Mouse (Mus musculus): ENCODE results near the gene Pex11a.

Pex11a gene

DNA sequence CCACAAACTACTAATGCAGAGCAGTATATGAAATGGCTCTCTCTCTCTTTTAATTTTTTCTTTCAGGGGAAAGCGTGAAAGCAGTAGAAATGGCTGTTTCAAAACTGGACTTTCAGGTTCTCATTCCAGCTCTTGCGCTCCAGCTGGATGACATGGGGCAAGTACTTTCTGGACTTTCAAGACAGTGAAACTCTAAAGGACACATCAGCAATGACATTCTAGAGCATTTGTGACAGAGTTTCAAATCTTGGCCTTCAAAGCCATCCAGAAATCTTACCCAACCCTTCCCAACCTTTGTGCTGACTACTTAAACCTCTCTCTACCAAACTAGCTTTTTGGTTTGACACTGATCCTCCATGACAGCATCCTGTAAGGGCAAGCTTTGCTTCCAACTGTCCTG, 4.0 kb downstream of the Pex11a start:
- no peak for DNase-seq (ENCODE audit: low spot score)

GRCm38 (mm10) chr7:79736511-79736910, 6.4 kb downstream of the Pex11a start:
- no peak for DNase-seq (ENCODE audit: low spot score)

DNA sequence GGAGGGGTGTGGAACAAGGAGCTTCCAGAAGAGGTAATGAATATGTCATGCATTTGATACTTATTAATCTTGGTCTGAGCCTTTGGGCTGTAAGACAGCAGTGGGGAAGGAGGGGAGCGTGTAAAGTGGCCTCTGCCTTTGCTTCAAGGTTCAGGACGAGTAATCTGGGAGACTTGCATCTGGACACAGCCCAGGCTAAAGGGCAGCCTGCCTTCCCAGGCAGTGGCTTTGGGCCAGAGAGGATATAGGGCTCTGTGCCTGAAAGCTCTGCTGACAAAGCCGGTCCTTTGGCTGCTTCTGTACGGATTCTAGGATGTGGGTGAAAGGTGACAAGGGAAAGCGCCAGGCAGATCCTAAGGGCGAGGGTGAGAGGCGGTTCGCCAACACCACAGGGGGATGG, 8.4 kb downstream of the Pex11a start:
- no peak for DNase-seq (ENCODE audit: low spot score)

- DNase-seq (ENCODE audit: low spot score), result no peak
Observed at GRCm38 (mm10) chr7:79732622-79733021, 10.3 kb downstream of the Pex11a start, which contains the start of gene Plin1. Gene Plin1 (minus strand): TSS chr7:79732903.

- no peak for DNase-seq (ENCODE audit: low spot score)
Observed at GRCm38 (mm10) chr7:79731438-79731837, 11.5 kb downstream of the Pex11a start.

DNA sequence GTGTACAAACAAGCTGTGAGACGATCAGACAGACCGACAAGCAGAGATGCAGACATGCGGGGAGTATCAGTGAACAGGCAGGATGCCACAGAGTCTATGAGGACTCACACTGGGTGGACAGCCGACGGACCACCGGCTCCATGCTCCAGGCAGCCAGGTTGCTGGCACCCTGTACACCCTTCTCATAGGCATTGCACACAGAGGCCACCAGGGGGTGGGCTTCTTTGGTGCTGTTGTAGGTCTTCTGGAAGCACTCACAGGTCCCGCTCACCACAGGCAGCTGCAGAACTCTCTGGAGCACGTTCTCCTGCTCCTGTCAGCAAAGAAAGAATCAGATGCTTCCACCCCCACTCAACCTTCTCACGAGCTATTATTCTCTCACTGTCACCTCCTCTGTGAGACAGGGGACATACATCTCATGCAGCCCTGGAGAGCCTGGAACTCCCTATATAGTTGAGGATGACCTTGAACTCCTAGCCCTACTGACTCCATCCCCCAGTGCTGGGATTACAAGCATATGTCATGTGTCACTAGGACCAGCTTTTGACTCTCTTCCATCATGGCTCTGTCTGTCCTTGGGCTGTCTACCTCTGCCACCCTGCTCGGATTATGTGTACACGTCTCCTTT, 13.1 kb downstream of the Pex11a start:
- no peak for DNase-seq (ENCODE audit: low spot score)

- no peak for DNase-seq (ENCODE audit: low spot score)
Observed at GRCm38 (mm10) chr7:79729169-79729568, 13.8 kb downstream of the Pex11a start.

DNA sequence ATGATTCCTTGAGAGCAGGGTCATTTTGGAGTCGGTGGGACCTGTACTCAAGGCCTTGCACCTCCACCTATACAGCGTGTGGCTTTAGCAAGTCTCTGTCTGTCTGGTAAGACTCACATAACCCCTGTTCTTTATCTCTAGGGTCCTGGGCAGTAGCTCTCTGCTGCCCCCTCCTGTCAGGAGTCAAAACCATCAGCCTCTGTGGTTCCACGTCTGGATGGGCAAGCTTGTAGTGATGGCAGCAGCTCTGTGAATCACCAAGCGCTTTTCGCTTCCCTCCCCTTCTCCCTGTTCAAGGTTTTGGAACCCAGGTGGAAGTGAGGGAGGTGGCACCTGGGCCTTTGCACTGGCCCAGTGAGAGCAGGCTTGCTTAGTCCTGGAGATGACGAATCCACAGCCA, 14.7 kb downstream of the Pex11a start:
- DNase-seq (ENCODE audit: low spot score), result no peak

DNA sequence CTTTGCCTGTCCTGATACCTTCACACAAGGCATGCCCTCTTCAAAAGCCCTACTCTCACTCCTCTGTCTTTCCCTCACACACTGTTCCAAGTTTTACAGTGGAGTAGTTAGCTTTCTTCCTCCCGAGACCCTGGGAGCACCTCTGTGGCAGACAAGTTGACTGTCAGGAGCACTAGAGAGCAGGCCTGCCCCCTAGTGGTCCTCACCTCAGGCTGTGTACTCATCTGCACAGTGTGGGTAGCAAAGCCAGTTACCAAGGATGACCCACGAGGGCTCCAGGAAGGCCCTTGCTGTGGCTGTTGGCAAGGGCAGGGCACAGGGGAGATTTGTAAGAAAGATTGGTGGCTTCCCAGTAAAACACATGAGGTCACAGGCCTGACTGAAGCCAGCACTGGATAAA, 15.8 kb downstream of the Pex11a start:
- DNase-seq (ENCODE audit: low spot score), result no peak

DNA sequence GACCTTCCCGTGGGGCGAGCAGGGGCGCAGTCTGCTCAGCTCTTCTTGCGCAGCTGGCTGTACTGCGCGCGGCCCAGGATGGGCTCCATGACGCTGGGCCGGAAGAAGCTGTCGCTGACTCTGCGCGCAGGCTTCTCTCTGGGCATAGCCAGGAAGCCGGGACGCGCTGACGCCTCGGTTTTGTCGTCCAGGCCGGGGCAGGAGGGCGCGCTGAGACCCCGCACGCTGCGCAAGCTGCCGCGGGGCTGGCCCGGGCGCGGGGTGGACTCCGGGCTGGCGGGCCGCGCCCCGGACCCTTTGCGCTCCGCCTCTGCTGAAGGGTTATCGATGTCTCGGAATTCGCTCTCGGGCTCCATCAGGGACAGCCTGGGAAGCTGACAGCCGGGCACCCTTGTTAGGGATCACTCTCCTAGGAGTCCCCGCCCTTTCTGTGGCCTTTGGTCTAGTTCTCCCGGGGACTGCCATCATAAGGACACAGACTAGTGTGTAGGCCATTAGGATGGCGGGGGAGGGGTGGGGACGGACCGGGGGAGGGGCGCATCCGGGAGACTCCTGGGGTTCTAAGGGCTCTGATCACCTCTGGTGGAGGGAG, 21.4 kb downstream of the Pex11a start:
- no peak for DNase-seq (ENCODE audit: low spot score)

GRCm38 (mm10) chr7:79715187-79715981, 27.5 kb downstream of the Pex11a start, which contains the start of gene Kif7:
Gene Kif7 (minus strand): TSS chr7:79715720.
- DNase-seq (ENCODE audit: low spot score), result no peak

GRCm38 (mm10) chr7:79710831-79711230, 32.1 kb downstream of the Pex11a start:
- no peak for DNase-seq (ENCODE audit: low spot score)

GRCm38 (mm10) chr7:79710130-79710607, 32.8 kb downstream of the Pex11a start:
- no peak for DNase-seq (ENCODE audit: low spot score)

GRCm38 (mm10) chr7:79705210-79705609, 37.7 kb downstream of the Pex11a start:
- DNase-seq (ENCODE audit: low spot score), result no peak

GRCm38 (mm10) chr7:79702755-79703154, 40.2 kb downstream of the Pex11a start:
- no peak for DNase-seq (ENCODE audit: low spot score)

DNA sequence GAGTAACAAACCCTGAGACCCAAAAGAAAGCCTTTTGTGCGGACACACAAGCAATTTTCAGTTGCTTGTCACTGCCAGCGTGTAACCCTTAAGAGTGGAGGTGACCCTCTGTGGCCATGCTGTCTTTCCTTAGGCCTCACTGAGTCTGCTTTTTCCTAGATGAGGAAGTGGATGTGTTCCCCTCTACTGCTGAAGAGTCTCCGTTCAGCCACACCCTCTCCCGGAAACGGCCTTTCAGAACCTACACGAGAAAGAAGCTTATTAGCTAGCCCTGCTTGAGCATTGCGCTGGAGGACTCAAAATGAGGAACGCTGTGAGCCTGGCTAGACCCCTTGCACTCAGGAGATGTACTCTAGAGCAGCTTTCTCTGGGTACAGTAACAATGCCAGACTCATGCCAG, 46.4 kb downstream of the Pex11a start:
- DNase-seq (ENCODE audit: low spot score), result no peak
